Mouse (Mus musculus) small intestine, adult 2 months (tissue): Measurements from ENCODE around the gene BC029722.

Source experiments
- CTCF ChIP-seq: fragments of 200-500 bp; IDR thresholded peaks from 2 replicates; pipeline ENCODE4 v1.5.1; 2012; ENCODE audit warnings: low read depth, mild to moderate bottlenecking, control low read depth, inconsistent platforms, low read length, moderate library complexity, mixed read lengths; ENCODE audit not compliant: insufficient replicate concordance, insufficient read length; ENCODE audit errors: extremely low read depth
- POLR2A ChIP-seq: fragments of 200-500 bp; IDR thresholded peaks from 2 replicates; pipeline ENCODE4 v1.6.1; 2012; ENCODE audit warnings: low read depth, mild to moderate bottlenecking, control low read depth, inconsistent platforms, low read length, moderate library complexity

- TF ChIP-seq CTCF = no peak
- no peak for TF ChIP-seq POLR2A
Observed at GRCm38 (mm10) chr2:155834732-155835131, 15.5 kb upstream of the BC029722 start, which contains the start of gene Fam83c.
